Mouse (Mus musculus): ENCODE measurements around the gene Dgkq. TPM values are rescaled to one million over a fixed set of nuclear protein-coding genes. Genes with fewer than 3 reads are reported as not detected.
A peak's percentile ranks its signal among the peaks of the same experiment; 100 is the strongest.

Dgkq gene
- polyA plus RNA-seq, 1 experiment from 2014 or later: 2.7 TPM

GRCm38 (mm10) chr5:108668387-108668932 lies 1.0 kb downstream of the Dgkq start:
- Histone ChIP-seq H3K9ac (peak overlapping the region; percentile 74), H3K36me3 (replicated peaks) (peaks cover 31% of the 10 kb centered on the region), H3K4me3 (replicated peaks) (peak overlapping the region; percentile 68), H3K27me3 (peaks cover 10% of the 10 kb centered on the region), H3K27ac (replicated peaks) (peak overlapping the region; percentile 90), H3K9me3 (replicated peaks) (no peaks in the 10 kb centered on the region), H3K4me1 (replicated peaks) (peaks cover 54% of the 10 kb centered on the region), H3K4me2 (peak overlapping the region; percentile 88)
- ATAC-seq (ENCODE audit: insufficient read depth): no peak
- 10% methylated on average over 3 of the region's 3 CpGs for WGBS (ENCODE audit: insufficient replicate concordance)

GRCm38 (mm10) chr5:108667370-108667769 lies 2.1 kb downstream of the Dgkq start:
- peaks cover 43% of the 10 kb centered on the region for H3K4me1 ChIP-seq (replicated peaks)
- 65% methylated on average over 2 of the region's 2 CpGs for WGBS (ENCODE audit: insufficient replicate concordance)
- no peak overlapping the region for H3K4me2 ChIP-seq
- no peak overlapping the region for H3K4me3 ChIP-seq (replicated peaks)
- H3K9ac ChIP-seq: no peak overlapping the region
- H3K27me3 ChIP-seq: peaks cover 15% of the 10 kb centered on the region
- H3K27ac ChIP-seq (replicated peaks): no peak overlapping the region
- H3K9me3 ChIP-seq (replicated peaks): no peaks in the 10 kb centered on the region
- ATAC-seq (ENCODE audit: insufficient read depth): no peak
- peaks cover 20% of the 10 kb centered on the region for H3K36me3 ChIP-seq (replicated peaks)

- Histone ChIP-seq H3K27me3 (peaks cover 15% of the 10 kb centered on the region), H3K4me2 (no peak overlapping the region), H3K9me3 (replicated peaks) (no peaks in the 10 kb centered on the region), H3K27ac (replicated peaks) (no peak overlapping the region), H3K9ac (no peak overlapping the region), H3K4me3 (replicated peaks) (no peak overlapping the region), H3K36me3 (replicated peaks) (no peaks in the 10 kb centered on the region), H3K4me1 (replicated peaks) (peaks cover 30% of the 10 kb centered on the region)
- 26% methylated on average over 3 of the region's 3 CpGs for WGBS (ENCODE audit: insufficient replicate concordance)
- ATAC-seq (ENCODE audit: insufficient read depth): no peak
Observed at GRCm38 (mm10) chr5:108665066-108665465, 4.4 kb downstream of the Dgkq start.

GRCm38 (mm10) chr5:108662772-108663171 lies 6.7 kb downstream of the Dgkq start:
- WGBS (ENCODE audit: insufficient replicate concordance): 62% methylated on average over 4 of the region's 4 CpGs
- Histone ChIP-seq H3K36me3 (replicated peaks) (0 out of 2 replicates have a peak, but pooled peaks cover 2% of the 10 kb centered on the region), H3K27ac (replicated peaks) (no peak overlapping the region), H3K4me1 (replicated peaks) (peaks cover 28% of the 10 kb centered on the region), H3K27me3 (peaks cover 15% of the 10 kb centered on the region), H3K9me3 (replicated peaks) (no peaks in the 10 kb centered on the region), H3K4me2 (no peak overlapping the region), H3K4me3 (replicated peaks) (no peak overlapping the region), H3K9ac (no peak overlapping the region)
- no peak for ATAC-seq (ENCODE audit: insufficient read depth)

DNA sequence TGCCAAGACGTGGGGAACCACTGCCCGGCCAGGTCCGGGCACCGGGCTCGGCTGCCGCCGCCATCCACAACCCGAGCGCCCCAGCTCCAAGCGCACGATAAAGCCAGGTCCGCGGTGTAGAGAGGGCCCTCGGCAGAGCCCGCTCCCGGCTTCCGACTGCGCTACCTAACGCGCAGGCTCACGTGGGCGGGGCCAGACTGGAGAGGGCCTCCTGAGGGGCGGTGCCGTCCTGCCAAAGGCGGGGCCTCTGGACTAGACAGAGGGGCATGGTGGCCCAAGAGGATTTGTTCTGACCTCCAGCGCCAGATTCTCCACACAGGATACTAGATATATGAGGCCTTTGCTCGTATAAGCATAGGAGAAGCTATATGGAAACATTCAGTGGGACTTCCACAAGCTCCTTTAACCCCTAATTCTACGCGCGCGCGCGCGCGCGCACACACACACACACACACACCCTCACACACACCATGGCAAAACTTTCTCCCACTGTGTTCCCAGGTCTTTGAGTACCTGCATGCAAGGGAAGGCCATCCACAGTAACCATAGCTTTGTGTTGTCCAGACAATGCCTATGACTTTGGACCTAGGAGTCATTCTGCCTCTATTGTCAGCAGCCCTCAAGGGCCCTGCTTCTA lies 8.7 kb downstream of the Dgkq start:
- Histone ChIP-seq H3K36me3 (replicated peaks) (peaks cover 13% of the 10 kb centered on the region), H3K27ac (replicated peaks) (peak overlapping the region; percentile 70), H3K9ac (peak overlapping the region; percentile 81)

DNA sequence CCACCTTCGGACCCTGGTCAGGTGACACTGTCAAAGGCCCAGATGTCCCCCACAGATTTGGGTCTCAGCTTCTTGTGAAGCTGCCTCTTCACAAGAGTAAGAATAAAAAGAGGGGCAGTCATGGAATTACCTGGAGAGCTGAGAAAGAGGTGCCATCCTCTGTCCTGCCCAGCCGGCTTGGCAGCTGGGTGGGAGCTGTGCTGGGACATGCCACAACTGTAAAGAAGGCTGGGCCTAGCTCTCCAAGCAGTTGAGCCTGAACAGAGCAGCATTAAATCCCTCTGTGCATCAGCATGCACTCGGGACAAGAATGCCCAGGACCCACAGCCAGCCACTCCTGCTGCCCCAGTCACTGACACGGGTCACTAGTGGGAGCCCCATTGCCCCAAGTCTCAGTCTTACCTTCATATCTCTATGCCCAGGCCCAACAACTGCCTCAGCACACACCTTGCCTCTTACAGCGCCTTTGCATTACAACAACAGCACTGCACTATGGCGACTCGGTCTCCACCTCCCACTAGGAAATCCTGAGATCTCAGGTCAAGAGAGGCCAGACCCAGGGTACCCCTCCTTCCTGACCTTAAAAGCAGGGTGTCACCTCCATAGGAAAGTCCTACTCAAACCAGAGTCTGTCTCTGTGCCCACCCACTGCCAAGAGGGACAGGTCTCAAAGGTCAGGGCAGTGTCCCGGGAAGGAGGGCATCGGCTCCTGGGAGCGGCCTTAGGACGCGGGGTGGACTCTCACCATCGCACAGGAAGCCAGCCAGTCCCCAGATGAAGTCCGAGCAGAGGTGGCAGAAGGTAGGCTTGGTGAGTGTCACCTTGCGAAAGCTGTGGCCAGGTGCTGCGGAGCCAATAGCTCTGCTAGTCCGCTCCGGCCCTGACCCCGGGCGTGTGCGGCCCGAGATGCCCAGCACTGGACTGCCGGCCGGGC lies 9.5 kb downstream of the Dgkq start, which contains the start of gene Idua:
Gene Idua (plus strand): TSS at position 634 of the 934 bp plus-strand sequence.
- H3K4me1 ChIP-seq (replicated peaks): peaks cover 28% of the 10 kb centered on the region
- H3K4me3 ChIP-seq (replicated peaks): peak within 1 kb of the TSS; percentile 69
- 10% methylated on average over 24 of the region's 24 CpGs for WGBS (ENCODE audit: insufficient replicate concordance)
- peaks cover 21% of the 10 kb centered on the region for H3K36me3 ChIP-seq (replicated peaks)
- H3K9me3 ChIP-seq (replicated peaks): no peaks in the 10 kb centered on the region
- peak; percentile 55 for ATAC-seq (ENCODE audit: insufficient read depth)
- H3K27ac ChIP-seq (replicated peaks): peak within 1 kb of the TSS; percentile 70
- peaks cover 12% of the 10 kb centered on the region for H3K27me3 ChIP-seq
- H3K4me2 ChIP-seq: peak within 1 kb of the TSS; percentile 85
- H3K9ac ChIP-seq: peak within 1 kb of the TSS; percentile 81

More for the DNA sequence above, 8.7 kb downstream of the Dgkq start:
- H3K27me3 ChIP-seq: peaks cover 15% of the 10 kb centered on the region
- WGBS (ENCODE audit: insufficient replicate concordance): 13% methylated on average over 36 of the region's 36 CpGs
- peak overlapping the region; percentile 85 for H3K4me2 ChIP-seq
- peak; percentile 99 for ATAC-seq (ENCODE audit: insufficient read depth)
- peaks cover 28% of the 10 kb centered on the region for H3K4me1 ChIP-seq (replicated peaks)
- H3K4me3 ChIP-seq (replicated peaks): peak overlapping the region; percentile 69
- no peaks in the 10 kb centered on the region for H3K9me3 ChIP-seq (replicated peaks)

DNA sequence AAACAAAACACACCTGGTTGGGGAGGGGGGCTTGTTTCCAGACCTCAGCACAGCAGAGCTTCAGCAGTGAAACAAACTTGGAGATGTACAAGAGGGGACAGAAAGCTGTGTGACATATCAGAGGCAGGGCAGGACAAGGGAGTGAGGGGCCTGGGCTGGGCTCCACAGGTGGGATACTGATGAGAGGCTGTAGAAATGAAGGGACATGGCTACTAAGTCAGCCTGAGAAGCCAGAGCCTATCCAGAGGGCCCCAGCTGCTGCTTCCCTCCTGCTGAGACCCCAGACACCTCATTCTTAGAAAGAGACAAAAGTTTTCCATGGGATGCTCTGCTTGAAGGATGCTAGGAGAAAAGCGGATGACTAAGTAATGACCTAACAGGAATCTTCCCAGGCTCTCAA lies 10.9 kb downstream of the Dgkq start:
- no peak overlapping the region for H3K9ac ChIP-seq
- H3K4me2 ChIP-seq: no peak overlapping the region
- peaks cover 35% of the 10 kb centered on the region for H3K36me3 ChIP-seq (replicated peaks)
- no peak overlapping the region for H3K4me3 ChIP-seq (replicated peaks)
- H3K9me3 ChIP-seq (replicated peaks): no peaks in the 10 kb centered on the region
- H3K27ac ChIP-seq (replicated peaks): no peak overlapping the region
- H3K27me3 ChIP-seq: 0 out of 2 replicates have a peak, but pooled peaks cover 4% of the 10 kb centered on the region
- H3K4me1 ChIP-seq (replicated peaks): peaks cover 28% of the 10 kb centered on the region
- 77% methylated on average over 1 of the region's 1 CpGs for WGBS (ENCODE audit: insufficient replicate concordance)
- no peak for ATAC-seq (ENCODE audit: insufficient read depth)

- 70% methylated on average over 5 of the region's 5 CpGs for WGBS (ENCODE audit: insufficient replicate concordance)
- Histone ChIP-seq H3K4me2 (no peak overlapping the region), H3K9me3 (replicated peaks) (no peaks in the 10 kb centered on the region), H3K4me3 (replicated peaks) (no peak overlapping the region), H3K9ac (no peak overlapping the region), H3K4me1 (replicated peaks) (peaks cover 28% of the 10 kb centered on the region), H3K36me3 (replicated peaks) (peaks cover 47% of the 10 kb centered on the region), H3K27me3 (no peaks in the 10 kb centered on the region), H3K27ac (replicated peaks) (no peak overlapping the region)
- no peak for ATAC-seq (ENCODE audit: insufficient read depth)
Observed at GRCm38 (mm10) chr5:108657406-108657805, 12.1 kb downstream of the Dgkq start.

DNA sequence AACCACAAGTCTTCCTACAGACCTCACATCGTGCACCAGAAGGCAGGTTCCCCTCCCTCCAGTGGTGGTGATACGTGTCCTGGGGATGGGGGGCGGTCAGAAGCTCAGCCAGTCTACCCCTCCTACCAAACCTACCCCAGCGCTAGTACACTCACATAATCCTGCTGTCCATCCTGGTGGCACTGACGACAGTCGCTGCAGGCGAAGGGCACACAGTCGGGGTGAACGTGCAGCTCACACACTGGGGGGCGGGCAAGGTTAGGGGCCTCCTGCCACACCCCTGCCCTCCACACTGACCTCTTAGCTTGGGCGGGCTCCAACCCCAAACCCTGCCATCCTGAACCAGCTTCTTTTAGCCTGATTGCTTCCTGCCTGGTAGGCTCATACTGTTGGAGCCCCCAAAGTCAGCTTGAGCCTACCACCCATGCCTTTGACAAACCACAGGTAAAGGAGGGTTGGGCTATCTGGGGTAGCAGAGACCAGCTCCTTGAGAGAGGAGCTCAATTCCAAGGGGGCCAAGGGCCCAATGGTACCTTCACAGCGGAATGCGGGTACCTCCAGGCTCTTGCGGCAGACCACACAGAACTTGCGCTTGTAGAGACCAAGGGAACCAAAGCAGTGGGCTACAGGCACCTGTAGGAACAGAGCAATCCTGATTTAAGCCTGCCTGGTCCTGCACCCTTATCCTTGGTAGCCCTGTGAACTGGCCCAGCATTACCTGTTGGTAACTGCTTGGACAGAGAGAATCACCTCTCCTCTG lies 13.4 kb downstream of the Dgkq start:
- H3K4me2 ChIP-seq: no peak overlapping the region
- H3K4me1 ChIP-seq (replicated peaks): peaks cover 26% of the 10 kb centered on the region
- H3K27me3 ChIP-seq: no peaks in the 10 kb centered on the region
- ATAC-seq (ENCODE audit: insufficient read depth): no peak
- no peak overlapping the region for H3K9ac ChIP-seq
- peaks cover 51% of the 10 kb centered on the region for H3K36me3 ChIP-seq (replicated peaks)
- no peak overlapping the region for H3K27ac ChIP-seq (replicated peaks)
- H3K4me3 ChIP-seq (replicated peaks): no peak overlapping the region
- WGBS (ENCODE audit: insufficient replicate concordance): 83% methylated on average over 15 of the region's 15 CpGs
- H3K9me3 ChIP-seq (replicated peaks): no peaks in the 10 kb centered on the region

DNA sequence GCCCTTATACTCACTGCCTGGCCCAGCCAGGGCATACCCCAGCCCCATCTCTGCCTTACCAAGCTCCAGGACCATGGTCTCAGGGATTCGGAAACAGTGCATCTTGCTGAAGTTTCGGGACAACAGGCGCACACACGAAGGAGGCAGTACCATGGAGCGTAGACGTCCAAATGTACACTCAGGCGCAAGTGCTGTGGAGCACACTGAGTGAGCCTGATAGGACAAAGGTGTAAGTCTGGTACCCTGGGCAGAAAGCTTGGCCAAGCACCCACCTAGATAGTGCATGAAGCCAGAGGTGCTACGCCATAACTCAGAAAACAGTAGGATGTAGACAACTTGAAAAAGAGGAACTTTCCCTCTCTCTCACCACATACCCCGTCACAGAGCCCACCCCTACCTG lies 14.1 kb downstream of the Dgkq start:
- 87% methylated on average over 9 of the region's 9 CpGs for WGBS (ENCODE audit: insufficient replicate concordance)

More for the DNA sequence above, 14.1 kb downstream of the Dgkq start:
- Histone ChIP-seq H3K4me3 (replicated peaks) (no peak overlapping the region), H3K27ac (replicated peaks) (no peak overlapping the region), H3K27me3 (no peaks in the 10 kb centered on the region), H3K4me1 (replicated peaks) (peaks cover 21% of the 10 kb centered on the region), H3K9me3 (replicated peaks) (no peaks in the 10 kb centered on the region), H3K4me2 (no peak overlapping the region), H3K36me3 (replicated peaks) (peaks cover 53% of the 10 kb centered on the region), H3K9ac (no peak overlapping the region)
- no peak for ATAC-seq (ENCODE audit: insufficient read depth)

Data from liver, embryonic 15.5 days (tissue).